Mouse (Mus musculus) ovary, adult 18-20 months (tissue): ENCODE data around the gene Khk.

Experiments used
- DNase-seq: peaks from one replicate; pipeline ENCODE4 v3.0.0; 2022; ENCODE audit warnings: low spot score, mixed read lengths

Gene Khk

GRCm38 (mm10) chr5:30969440-30969839, 48.2 kb downstream of the Khk start:
- DNase-seq: no peak

- DNase-seq: peak; percentile 74
Measured at GRCm38 (mm10) chr5:30974870-30975656, 53.8 kb downstream of the Khk start.
